Mouse (Mus musculus) ovary, postnatal 36 days (tissue): ENCODE results near the gene Ttc21a.

ENCODE experiments used
- DNase-seq: peaks from one replicate; pipeline ENCODE4 v3.0.0; 2022; ENCODE audit warnings: low spot score, mixed read lengths

The Ttc21a gene

GRCm38 (mm10) chr9:119937005-119937773 is at the start of gene Ttc21a, which contains the start of gene Gorasp1:
TSS of gene Ttc21a (plus strand) at chr9:119937606.
TSS of gene Gorasp1 (minus strand) at chr9:119937565.
- DNase-seq, result peak; percentile 94

- DNase-seq, result no peak
Observed at GRCm38 (mm10) chr9:119888843-119889246, 48.6 kb upstream of the Ttc21a start.

DNA sequence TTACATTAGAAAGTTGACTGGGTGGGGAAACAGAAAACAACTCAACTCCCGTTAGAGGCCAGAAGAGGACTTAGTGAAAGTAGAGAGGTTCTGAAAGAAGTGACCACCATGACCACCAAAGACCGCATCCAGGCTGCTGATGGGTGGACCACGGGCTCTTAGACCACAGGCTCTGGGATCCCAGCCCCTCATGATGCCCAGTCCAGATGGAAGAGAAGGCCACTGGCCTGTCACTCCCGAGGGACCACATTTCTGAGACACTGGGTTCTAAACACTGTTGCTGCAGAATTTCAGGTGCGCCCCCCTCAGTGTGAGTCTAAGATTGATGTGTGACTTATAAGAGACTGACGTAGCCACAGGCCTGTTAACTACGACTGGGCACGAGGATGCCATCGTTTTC is 48.0 kb upstream of the Ttc21a start:
- DNase-seq, result no peak

DNA sequence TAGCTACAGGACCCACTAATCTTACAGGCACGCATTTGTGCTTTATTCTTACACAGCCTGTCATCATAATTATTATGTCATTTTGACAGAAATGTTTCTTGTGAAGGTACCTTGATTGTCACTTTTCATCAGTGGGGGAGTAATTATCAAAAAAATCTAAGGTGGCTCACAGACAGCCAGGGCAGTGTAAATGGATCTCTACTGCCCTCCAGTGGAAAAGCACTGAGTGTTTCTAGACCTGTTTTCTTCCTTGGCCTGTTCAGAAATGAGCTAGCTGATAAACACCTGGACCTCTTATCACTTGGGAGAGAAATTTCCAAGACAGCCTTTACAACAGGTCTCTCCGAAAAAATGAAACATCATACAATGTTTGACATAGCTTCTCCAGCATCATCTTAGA is 46.7 kb upstream of the Ttc21a start:
- no peak for DNase-seq

DNA sequence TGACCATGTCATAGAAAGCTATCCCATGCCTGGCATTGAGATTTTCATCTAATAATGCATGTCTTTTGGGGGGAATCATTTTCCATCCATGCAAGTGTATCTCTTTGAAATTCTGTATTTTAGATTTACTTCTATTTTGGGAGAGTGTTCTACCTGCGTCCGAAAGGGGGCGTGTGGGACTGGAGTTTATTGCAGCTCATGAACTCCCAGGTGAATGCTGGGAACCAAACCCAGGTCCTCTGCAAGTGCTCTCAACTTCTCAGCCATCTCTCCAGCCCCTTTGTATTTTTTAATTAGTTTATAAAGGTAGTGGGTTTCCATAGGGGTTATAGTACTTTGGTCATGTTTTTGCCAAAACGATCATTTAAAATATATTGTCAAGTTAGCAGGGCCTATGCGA is 43.5 kb upstream of the Ttc21a start:
- DNase-seq, result no peak

- DNase-seq, result peak; percentile 92
Observed at GRCm38 (mm10) chr9:119894339-119895009, 42.9 kb upstream of the Ttc21a start, which contains the start of gene Wdr48. TSS of gene Wdr48 (plus strand) at chr9:119894878.

GRCm38 (mm10) chr9:119895040-119895721 is 42.2 kb upstream of the Ttc21a start:
- DNase-seq, result peak; percentile 50

DNA sequence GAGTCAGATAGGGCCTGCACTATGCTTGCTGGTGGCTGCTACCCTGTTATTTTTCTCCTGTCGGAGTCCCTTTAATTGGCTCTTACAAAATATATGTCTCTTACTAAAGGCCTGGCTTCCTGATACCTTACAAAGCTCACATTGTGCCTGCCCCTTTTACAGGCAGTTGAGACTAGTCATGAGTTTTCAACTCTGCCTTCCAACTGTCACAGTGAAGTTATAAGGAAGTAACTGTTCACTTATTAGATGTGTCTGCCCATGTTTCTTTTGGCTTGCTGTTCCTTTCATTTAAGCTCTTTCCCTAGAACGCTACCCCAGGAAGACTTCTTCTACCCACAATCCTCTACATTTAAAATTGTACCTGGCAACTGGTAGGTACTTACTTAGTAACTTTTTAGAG is 38.0 kb upstream of the Ttc21a start:
- no peak for DNase-seq

- DNase-seq, result no peak
Observed at GRCm38 (mm10) chr9:119902410-119903151, 34.8 kb upstream of the Ttc21a start.

DNA sequence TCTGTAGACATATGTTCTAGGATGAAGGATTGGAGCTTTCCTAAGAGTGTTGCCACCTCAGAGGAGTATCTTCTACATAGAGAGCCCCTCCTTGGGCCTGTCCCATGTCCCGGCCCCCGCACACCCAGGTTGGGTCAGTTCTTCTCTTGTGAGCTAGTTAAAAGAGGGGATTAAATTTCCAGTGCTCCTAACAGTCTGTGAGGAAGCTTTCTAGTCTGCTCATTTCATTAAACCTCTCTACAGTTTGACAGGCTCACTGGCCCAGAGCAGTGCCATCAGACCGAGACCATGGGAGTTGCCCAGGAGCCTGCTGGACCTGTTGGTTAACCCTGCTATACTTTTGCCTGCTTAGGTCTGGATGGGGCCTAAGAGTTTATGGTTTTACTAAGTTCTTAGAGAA is 28.7 kb upstream of the Ttc21a start:
- no peak for DNase-seq

- no peak for DNase-seq
Observed at GRCm38 (mm10) chr9:119909931-119910330, 27.5 kb upstream of the Ttc21a start.

- no peak for DNase-seq
Observed at GRCm38 (mm10) chr9:119913087-119913838, 24.1 kb upstream of the Ttc21a start.

DNA sequence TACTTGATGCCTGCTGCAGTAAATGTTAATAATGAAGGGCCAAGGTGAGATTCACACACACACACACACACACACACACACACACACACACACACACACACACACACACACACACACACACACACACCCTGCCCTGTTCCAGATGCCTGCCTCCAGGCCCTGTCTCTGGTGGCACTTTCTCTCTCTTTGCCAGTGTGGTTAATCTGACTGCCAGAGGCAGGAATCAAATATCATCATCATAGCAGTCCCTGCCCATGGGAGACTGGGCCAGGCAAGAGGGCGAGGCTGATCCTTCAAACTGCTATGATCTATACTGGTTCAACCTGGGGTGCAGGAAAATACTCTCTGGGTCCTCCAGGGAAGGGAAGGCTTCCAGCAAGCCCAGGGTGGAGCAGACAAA is 17.5 kb upstream of the Ttc21a start:
- DNase-seq, result no peak

- DNase-seq, result no peak
Observed at GRCm38 (mm10) chr9:119923462-119923861, 13.9 kb upstream of the Ttc21a start.

DNA sequence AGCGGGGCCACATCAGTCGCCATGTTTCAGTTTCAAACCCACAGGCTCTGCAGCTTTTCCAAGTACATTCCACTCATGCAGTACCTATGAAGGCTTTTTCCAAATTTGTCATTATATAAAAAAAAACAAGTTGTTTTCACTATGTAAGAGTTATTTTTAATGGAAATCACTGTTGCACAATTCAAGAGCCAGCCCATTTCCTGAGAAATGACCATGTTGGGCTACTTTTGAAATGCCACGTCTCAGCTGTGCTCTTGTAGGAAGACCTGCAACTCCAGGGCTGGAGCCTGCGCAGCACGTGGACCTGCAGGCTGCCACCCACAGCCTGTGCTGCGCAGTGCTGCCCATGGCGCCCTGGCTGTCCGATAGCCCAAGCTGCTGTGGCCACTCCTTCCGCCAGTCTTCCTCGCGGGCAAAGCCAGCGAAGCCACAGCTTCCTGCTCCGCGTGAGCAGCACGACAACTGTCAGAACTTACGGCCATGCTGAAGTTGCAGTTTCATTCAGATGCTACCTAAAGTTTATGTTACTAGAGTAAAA is 12.2 kb upstream of the Ttc21a start:
- DNase-seq, result no peak

- DNase-seq, result no peak
Observed at GRCm38 (mm10) chr9:119925729-119926128, 11.7 kb upstream of the Ttc21a start.

DNA sequence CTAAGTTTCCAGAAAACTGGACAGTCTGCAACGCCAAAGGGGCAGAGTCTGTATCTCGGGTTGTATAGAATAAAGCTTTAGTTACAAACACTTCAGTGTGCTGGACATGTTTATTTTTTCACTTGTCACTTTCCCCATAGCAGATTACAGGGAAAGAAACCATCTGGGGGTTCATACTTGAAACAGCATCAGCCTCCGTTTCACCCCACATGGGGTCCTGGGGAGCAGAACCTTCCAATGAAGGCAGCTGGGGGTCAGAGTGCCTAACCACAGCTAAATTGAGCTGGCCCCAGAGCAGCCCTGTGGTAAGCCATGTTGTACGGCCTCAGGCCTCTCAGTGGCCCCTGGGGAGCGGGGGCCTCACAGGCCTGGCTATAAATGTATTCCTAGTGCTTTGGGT is 10.9 kb upstream of the Ttc21a start:
- no peak for DNase-seq

DNA sequence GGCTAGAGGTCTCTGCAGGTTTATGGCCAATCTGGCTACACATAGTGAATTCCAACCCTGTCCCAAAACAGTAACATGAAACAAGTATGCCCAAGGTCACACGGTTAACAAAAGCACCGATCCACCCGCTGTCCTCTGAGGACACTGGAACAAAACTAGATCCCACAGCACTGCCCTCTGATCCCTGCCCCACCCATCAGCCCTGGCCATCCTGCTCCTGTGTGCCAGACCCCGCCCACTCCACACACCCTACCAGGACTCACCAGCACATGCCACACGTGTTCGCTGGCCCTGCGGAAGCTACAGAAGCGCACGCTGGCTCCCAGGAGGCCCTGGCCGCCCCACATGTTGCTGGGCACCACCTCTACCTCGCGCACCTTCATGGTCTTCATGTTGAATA is 5.0 kb upstream of the Ttc21a start:
- no peak for DNase-seq

DNA sequence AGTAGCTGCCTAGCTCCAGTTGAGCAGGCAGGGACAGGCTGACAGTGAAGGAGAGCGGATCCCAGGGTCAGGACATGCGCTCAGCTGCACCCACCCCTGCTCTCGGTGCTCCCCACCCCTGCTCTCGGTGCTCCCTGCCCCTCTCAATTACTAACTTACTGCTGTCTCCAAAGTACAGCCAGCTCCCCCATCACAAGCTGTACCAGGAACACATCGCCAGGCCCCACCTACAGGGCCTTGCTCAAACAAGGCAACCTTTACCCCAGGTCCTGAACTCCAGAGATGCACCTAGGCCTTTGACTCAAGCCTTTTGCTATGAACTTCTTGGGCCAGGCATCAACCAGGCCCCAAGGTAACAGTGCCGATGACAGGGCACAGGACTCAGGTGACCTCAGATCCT is 3.7 kb upstream of the Ttc21a start:
- no peak for DNase-seq

- no peak for DNase-seq
Observed at GRCm38 (mm10) chr9:119938496-119938895, 1.1 kb downstream of the Ttc21a start.

GRCm38 (mm10) chr9:119939646-119940045 is 2.2 kb downstream of the Ttc21a start:
- DNase-seq, result no peak
